Mouse (Mus musculus) forebrain, embryonic 11.5 days (tissue): ENCODE data around the gene Pgc. TPM values are rescaled to one million over a fixed set of nuclear protein-coding genes. Genes with fewer than 3 reads are reported as not detected.
A peak's percentile ranks its signal among the peaks of the same experiment; 100 is the strongest.

Experiments
- ATAC-seq: fragments of 200-750 bp; cut with Nextera tagmentation; replicated peaks from 2 replicates; pipeline ENCODE4 v1.8.0; 2017; ENCODE audit warnings: moderate TSS enrichment; ENCODE audit not compliant: low FRiP score
- DNase-seq: peaks from one replicate; pipeline ENCODE4 v3.0.0-alpha.2; 2017; ENCODE audit warnings: low spot score
- H3K27ac ChIP-seq: fragments of 300-500 bp; sonication (generic); 2 replicates; pipeline ENCODE4 v1.5.1; 2014; ENCODE audit warnings: low read depth, low read length
- H3K27me3 ChIP-seq: fragments of 300-500 bp; sonication (generic); 2 replicates; pipeline ENCODE4 v1.6.1; 2014; ENCODE audit warnings: mild to moderate bottlenecking, low read length, mixed read lengths; ENCODE audit not compliant: control insufficient read depth, insufficient read depth
- H3K36me3 ChIP-seq: fragments of 300-500 bp; sonication (generic); 2 replicates; pipeline ENCODE4 v1.6.1; 2014; ENCODE audit warnings: mild to moderate bottlenecking, low read length, moderate library complexity, mixed read lengths; ENCODE audit not compliant: control insufficient read depth, insufficient read depth
- H3K4me1 ChIP-seq: fragments of 300-500 bp; sonication (generic); replicated peaks from 2 replicates; pipeline ENCODE4 v1.6.1; 2014; ENCODE audit warnings: low read length, mixed read lengths; ENCODE audit not compliant: control insufficient read depth, insufficient read depth
- H3K4me2 ChIP-seq: fragments of 300-500 bp; sonication (generic); 2 replicates; pipeline ENCODE4 v1.6.1; 2014; ENCODE audit warnings: low read depth, mild to moderate bottlenecking, low read length, moderate library complexity, mixed read lengths; ENCODE audit not compliant: severe bottlenecking
- H3K4me3 ChIP-seq: fragments of 300-500 bp; sonication (generic); 2 replicates; pipeline ENCODE4 v1.5.1; 2014; ENCODE audit warnings: low read depth, low read length
- H3K9ac ChIP-seq: fragments of 300-500 bp; sonication (generic); 2 replicates; pipeline ENCODE4 v1.6.1; 2014; ENCODE audit warnings: low read length
- H3K9me3 ChIP-seq: fragments of 300-500 bp; sonication (generic); 2 replicates; pipeline ENCODE4 v1.6.1; 2016; ENCODE audit warnings: low read length, mixed read lengths; ENCODE audit not compliant: control insufficient read depth
- WGBS: fragments of 180-500 bp; shearing (Covaris S2); extraction: QIAGEN DNeasy Blood & Tissue Kit; methylation state at CpG from one replicate; pipeline ENCODE4 v1.1.7; 2014; 5-methylcytosine and 5-hydroxymethylcytosine counted together
- polyA plus RNA-seq: library from polyadenylated mRNA; unstranded; fragments of >200 nt; fragmentation: Nextera tagmentation; extraction: Ambion mirVana; gene quantifications from 2 replicates; pipeline ENCODE4 v1.2.1, GENCODE M21; 2014

The Pgc gene
- polyA plus RNA-seq, 1 experiment from 2014 or later, result not detected

GRCm38 (mm10) chr17:47738066-47738878 is 11.6 kb downstream of the Pgc start:
- ATAC-seq (peak; percentile 26), DNase-seq (peak; percentile 71)
- peak overlapping the region; percentile 51 for H3K4me3 ChIP-seq
- under 1% methylated on average over 50 of the region's 61 CpGs for WGBS
- H3K36me3 ChIP-seq, result no peaks in the 10 kb centered on the region
- no peaks in the 10 kb centered on the region for H3K9me3 ChIP-seq
- peak overlapping the region; percentile 20 for H3K9ac ChIP-seq
- H3K4me2 ChIP-seq, result peak overlapping the region; percentile 84
- H3K4me1 ChIP-seq, result peaks cover 11% of the 10 kb centered on the region; the same call in 1 of the 2 replicates
- H3K27me3 ChIP-seq, result peaks cover 23% of the 10 kb centered on the region
- no peak overlapping the region for H3K27ac ChIP-seq

GRCm38 (mm10) chr17:47738879-47739798 is 12.5 kb downstream of the Pgc start:
- ATAC-seq (no peak), DNase-seq (peak; percentile 58)
- H3K4me3 ChIP-seq, result peak overlapping the region; percentile 51; the same call in 1 of the 2 replicates
- H3K27ac ChIP-seq, result no peak overlapping the region
- peaks cover 11% of the 10 kb centered on the region; the same call in 1 of the 2 replicates for H3K4me1 ChIP-seq
- WGBS, result 5% methylated on average over 20 of the region's 20 CpGs
- H3K27me3 ChIP-seq, result peaks cover 23% of the 10 kb centered on the region
- H3K9me3 ChIP-seq, result no peaks in the 10 kb centered on the region
- H3K9ac ChIP-seq, result peak overlapping the region; percentile 20
- H3K36me3 ChIP-seq, result no peaks in the 10 kb centered on the region
- peak overlapping the region; percentile 84 for H3K4me2 ChIP-seq

GRCm38 (mm10) chr17:47740186-47740585 is 13.5 kb downstream of the Pgc start:
- no peak overlapping the region for H3K4me2 ChIP-seq
- no peaks in the 10 kb centered on the region for H3K9me3 ChIP-seq
- H3K4me3 ChIP-seq, result no peak overlapping the region
- H3K36me3 ChIP-seq, result no peaks in the 10 kb centered on the region
- H3K27ac ChIP-seq, result no peak overlapping the region
- DNase-seq, result no peak
- H3K9ac ChIP-seq, result no peak overlapping the region
- ATAC-seq, result no peak
- 52% methylated on average over 2 of the region's 2 CpGs for WGBS
- peaks cover 11% of the 10 kb centered on the region; the same call in 1 of the 2 replicates for H3K4me1 ChIP-seq
- H3K27me3 ChIP-seq, result peaks cover 23% of the 10 kb centered on the region

- WGBS, result 46% methylated on average over 16 of the region's 16 CpGs
- no peaks in the 10 kb centered on the region for H3K9me3 ChIP-seq
Measured at GRCm38 (mm10) chr17:47742991-47743734, 16.5 kb downstream of the Pgc start.

GRCm38 (mm10) chr17:47744086-47744485 is 17.4 kb downstream of the Pgc start:
- ATAC-seq (no peak), DNase-seq (no peak)
- H3K4me2 ChIP-seq, result no peak overlapping the region
- 92% methylated on average over 14 of the region's 14 CpGs for WGBS
- H3K27ac ChIP-seq, result no peak overlapping the region
- H3K9me3 ChIP-seq, result no peaks in the 10 kb centered on the region
- no peak overlapping the region for H3K4me3 ChIP-seq
- H3K9ac ChIP-seq, result no peak overlapping the region
- H3K27me3 ChIP-seq, result peaks cover 5% of the 10 kb centered on the region
- H3K36me3 ChIP-seq, result no peaks in the 10 kb centered on the region
- peaks cover 2% of the 10 kb centered on the region; the same call in 1 of the 2 replicates for H3K4me1 ChIP-seq

More at GRCm38 (mm10) chr17:47742991-47743734, 16.5 kb downstream of the Pgc start:
- peaks cover 6% of the 10 kb centered on the region; the same call in 1 of the 2 replicates for H3K4me1 ChIP-seq
- no peak overlapping the region for H3K9ac ChIP-seq
- no peak for DNase-seq
- H3K4me2 ChIP-seq, result no peak overlapping the region
- no peak overlapping the region for H3K4me3 ChIP-seq
- ATAC-seq, result no peak
- H3K36me3 ChIP-seq, result no peaks in the 10 kb centered on the region
- peaks cover 15% of the 10 kb centered on the region for H3K27me3 ChIP-seq
- H3K27ac ChIP-seq, result no peak overlapping the region

- DNase-seq, result no peak
- Histone ChIP-seq H3K27ac (no peak overlapping the region), H3K9me3 (no peaks in the 10 kb centered on the region), H3K4me1 (no peaks in the 10 kb centered on the region), H3K4me3 (no peak overlapping the region), H3K36me3 (no peaks in the 10 kb centered on the region), H3K9ac (no peak overlapping the region), H3K4me2 (no peak overlapping the region), H3K27me3 (no peaks in the 10 kb centered on the region)
- ATAC-seq, result no peak
- WGBS, result 90% methylated on average over 10 of the region's 10 CpGs
Measured at GRCm38 (mm10) chr17:47744746-47745368, 18.2 kb downstream of the Pgc start.

GRCm38 (mm10) chr17:47748791-47749553 is 22.3 kb downstream of the Pgc start:
- no peak for ATAC-seq
- Histone ChIP-seq H3K4me1 (no peaks in the 10 kb centered on the region), H3K9ac (no peak overlapping the region), H3K27ac (no peak overlapping the region), H3K27me3 (no peaks in the 10 kb centered on the region), H3K4me3 (no peak overlapping the region), H3K9me3 (no peaks in the 10 kb centered on the region), H3K4me2 (no peak overlapping the region), H3K36me3 (no peaks in the 10 kb centered on the region)
- 78% methylated on average over 14 of the region's 14 CpGs for WGBS
- DNase-seq, result no peak
